Mouse (Mus musculus) forebrain, embryonic 11.5 days (tissue): ENCODE data around the gene Cnksr2. TPM values are rescaled to one million over a fixed set of nuclear protein-coding genes. Genes with fewer than 3 reads are reported as not detected.

Experiments used
- ATAC-seq: fragments of 200-750 bp; cut with Nextera tagmentation; replicated peaks from 2 replicates; pipeline ENCODE4 v1.8.0; 2017; ENCODE audit warnings: moderate TSS enrichment; ENCODE audit not compliant: low FRiP score
- DNase-seq: peaks from one replicate; pipeline ENCODE4 v3.0.0-alpha.2; 2017; ENCODE audit warnings: low spot score
- H3K27ac ChIP-seq: fragments of 300-500 bp; sonication (generic); 2 replicates; pipeline ENCODE4 v1.5.1; 2014; ENCODE audit warnings: low read depth, low read length
- H3K27me3 ChIP-seq: fragments of 300-500 bp; sonication (generic); 2 replicates; pipeline ENCODE4 v1.6.1; 2014; ENCODE audit warnings: mild to moderate bottlenecking, low read length, mixed read lengths; ENCODE audit not compliant: control insufficient read depth, insufficient read depth
- H3K36me3 ChIP-seq: fragments of 300-500 bp; sonication (generic); 2 replicates; pipeline ENCODE4 v1.6.1; 2014; ENCODE audit warnings: mild to moderate bottlenecking, low read length, moderate library complexity, mixed read lengths; ENCODE audit not compliant: control insufficient read depth, insufficient read depth
- H3K4me1 ChIP-seq: fragments of 300-500 bp; sonication (generic); replicated peaks from 2 replicates; pipeline ENCODE4 v1.6.1; 2014; ENCODE audit warnings: low read length, mixed read lengths; ENCODE audit not compliant: control insufficient read depth, insufficient read depth
- H3K4me2 ChIP-seq: fragments of 300-500 bp; sonication (generic); 2 replicates; pipeline ENCODE4 v1.6.1; 2014; ENCODE audit warnings: low read depth, mild to moderate bottlenecking, low read length, moderate library complexity, mixed read lengths; ENCODE audit not compliant: severe bottlenecking
- H3K4me3 ChIP-seq: fragments of 300-500 bp; sonication (generic); 2 replicates; pipeline ENCODE4 v1.5.1; 2014; ENCODE audit warnings: low read depth, low read length
- H3K9ac ChIP-seq: fragments of 300-500 bp; sonication (generic); 2 replicates; pipeline ENCODE4 v1.6.1; 2014; ENCODE audit warnings: low read length
- H3K9me3 ChIP-seq: fragments of 300-500 bp; sonication (generic); 2 replicates; pipeline ENCODE4 v1.6.1; 2016; ENCODE audit warnings: low read length, mixed read lengths; ENCODE audit not compliant: control insufficient read depth
- WGBS: fragments of 180-500 bp; shearing (Covaris S2); extraction: QIAGEN DNeasy Blood & Tissue Kit; methylation state at CpG from one replicate; pipeline ENCODE4 v1.1.7; 2014; 5-methylcytosine and 5-hydroxymethylcytosine counted together
- polyA plus RNA-seq: library from polyadenylated mRNA; unstranded; fragments of >200 nt; fragmentation: Nextera tagmentation; extraction: Ambion mirVana; gene quantifications from 2 replicates; pipeline ENCODE4 v1.2.1, GENCODE M21; 2014

The Cnksr2 gene
- polyA plus RNA-seq, 1 experiment from 2014 or later: 4.6 TPM

- no peak for DNase-seq
- H3K4me2 ChIP-seq: no peak overlapping the region
- no peaks in the 10 kb centered on the region for H3K27me3 ChIP-seq
- WGBS: 75% methylated on average over 3 of the region's 3 CpGs
- H3K27ac ChIP-seq: no peak overlapping the region
- H3K36me3 ChIP-seq: no peaks in the 10 kb centered on the region
- H3K4me3 ChIP-seq: no peak overlapping the region
- no peak overlapping the region for H3K9ac ChIP-seq
- no peaks in the 10 kb centered on the region for H3K4me1 ChIP-seq
- H3K9me3 ChIP-seq: no peaks in the 10 kb centered on the region
- no peak for ATAC-seq
Measured at GRCm38 (mm10) chrX:157920093-157920492, 123.0 kb downstream of the Cnksr2 start.

GRCm38 (mm10) chrX:157829983-157830382 is 213.1 kb downstream of the Cnksr2 start:
- Histone ChIP-seq H3K4me3 (no peak overlapping the region), H3K4me1 (no peaks in the 10 kb centered on the region), H3K36me3 (no peaks in the 10 kb centered on the region), H3K27ac (no peak overlapping the region), H3K4me2 (no peak overlapping the region), H3K9me3 (no peaks in the 10 kb centered on the region), H3K9ac (no peak overlapping the region), H3K27me3 (no peaks in the 10 kb centered on the region)
- no peak for ATAC-seq
- WGBS: 77% methylated on average over 4 of the region's 4 CpGs
- no peak for DNase-seq

- Histone ChIP-seq H3K4me1 (no peaks in the 10 kb centered on the region), H3K4me2 (no peak overlapping the region), H3K27ac (no peak overlapping the region), H3K27me3 (peaks cover 5% of the 10 kb centered on the region; the same call in 1 of the 2 replicates), H3K9me3 (no peaks in the 10 kb centered on the region), H3K9ac (no peak overlapping the region), H3K4me3 (no peak overlapping the region), H3K36me3 (no peaks in the 10 kb centered on the region)
- DNase-seq (peak; percentile 46), ATAC-seq (no peak)
- 87% methylated on average over 13 of the region's 13 CpGs for WGBS
Measured at GRCm38 (mm10) chrX:157818921-157819260, 224.2 kb downstream of the Cnksr2 start.

GRCm38 (mm10) chrX:157818207-157818920 is 224.7 kb downstream of the Cnksr2 start, which contains the start of gene Klhl34:
Gene Klhl34, plus strand, starts transcription at chrX:157818435.
- H3K27me3 ChIP-seq: peaks cover 5% of the 10 kb centered on the region; the same call in 1 of the 2 replicates
- H3K4me2 ChIP-seq: peak within 1 kb of the TSS; percentile 42
- 35% methylated on average over 28 of the region's 28 CpGs for WGBS
- no peaks in the 10 kb centered on the region for H3K36me3 ChIP-seq
- no peak within 1 kb of the TSS; the same call in 1 of the 2 replicates for H3K4me3 ChIP-seq
- no peaks in the 10 kb centered on the region for H3K9me3 ChIP-seq
- ATAC-seq (no peak; the same call in 1 of the 2 replicates), DNase-seq (peak; percentile 52)
- H3K27ac ChIP-seq: no peak within 1 kb of the TSS
- H3K4me1 ChIP-seq: no peaks in the 10 kb centered on the region
- H3K9ac ChIP-seq: no peak within 1 kb of the TSS

GRCm38 (mm10) chrX:157817571-157818206 is 225.4 kb downstream of the Cnksr2 start:
- Histone ChIP-seq H3K9me3 (no peaks in the 10 kb centered on the region), H3K27ac (no peak overlapping the region), H3K36me3 (no peaks in the 10 kb centered on the region), H3K4me1 (no peaks in the 10 kb centered on the region), H3K4me3 (no peak overlapping the region; the same call in 1 of the 2 replicates), H3K4me2 (peak overlapping the region; percentile 42), H3K27me3 (peaks cover 5% of the 10 kb centered on the region; the same call in 1 of the 2 replicates), H3K9ac (no peak overlapping the region)
- ATAC-seq (peak; percentile 83), DNase-seq (peak; percentile 69)
- WGBS: 18% methylated on average over 30 of the region's 31 CpGs

- no peak overlapping the region for H3K27ac ChIP-seq
- H3K9ac ChIP-seq: no peak overlapping the region
- no peaks in the 10 kb centered on the region for H3K27me3 ChIP-seq
- H3K4me3 ChIP-seq: no peak overlapping the region
- WGBS: 82% methylated on average over 1 of the region's 1 CpGs
- ATAC-seq (no peak), DNase-seq (no peak)
- no peaks in the 10 kb centered on the region for H3K36me3 ChIP-seq
- no peaks in the 10 kb centered on the region for H3K9me3 ChIP-seq
- H3K4me2 ChIP-seq: no peak overlapping the region
- no peaks in the 10 kb centered on the region for H3K4me1 ChIP-seq
Measured at GRCm38 (mm10) chrX:157809721-157810120, 233.4 kb downstream of the Cnksr2 start.

GRCm38 (mm10) chrX:157801669-157802068 is 241.4 kb downstream of the Cnksr2 start:
- Histone ChIP-seq H3K9me3 (no peaks in the 10 kb centered on the region), H3K4me1 (no peaks in the 10 kb centered on the region), H3K4me3 (no peak overlapping the region), H3K27me3 (no peaks in the 10 kb centered on the region), H3K4me2 (no peak overlapping the region), H3K9ac (no peak overlapping the region), H3K36me3 (no peaks in the 10 kb centered on the region), H3K27ac (no peak overlapping the region)
- 98% methylated on average over 2 of the region's 2 CpGs for WGBS
- no peak for ATAC-seq
- DNase-seq: no peak
